Mouse (Mus musculus) olfactory bulb, adult 2 months (tissue): ENCODE measurements around the gene Bace2. TPM values are rescaled to one million over a fixed set of nuclear protein-coding genes. Genes with fewer than 3 reads are reported as not detected.

Source experiments
- H3K27ac ChIP-seq: fragments of 200-500 bp; 2 replicates; pipeline ENCODE4 v1.5.1; 2012; ENCODE audit warnings: low read depth, low read length; ENCODE audit not compliant: insufficient read depth
- H3K4me1 ChIP-seq: fragments of 200-500 bp; 2 replicates; pipeline ENCODE4 v1.6.1; 2012; ENCODE audit warnings: low read length; ENCODE audit not compliant: control insufficient read depth, insufficient read depth
- H3K4me3 ChIP-seq: fragments of 200-500 bp; 2 replicates; pipeline ENCODE4 v1.5.1; 2012; ENCODE audit warnings: mild to moderate bottlenecking, low read depth, low read length, moderate library complexity; ENCODE audit not compliant: insufficient read depth
- CTCF ChIP-seq: fragments of 200-500 bp; IDR thresholded peaks from 2 replicates; pipeline ENCODE4 v1.5.1; 2012; ENCODE audit warnings: low read depth, mild to moderate bottlenecking, low read length, moderate library complexity; ENCODE audit not compliant: insufficient read depth
- POLR2A ChIP-seq: fragments of 200-500 bp; IDR thresholded peaks from 2 replicates; pipeline ENCODE4 v1.6.1; 2012; ENCODE audit warnings: mild to moderate bottlenecking, low read depth, low read length, moderate library complexity; ENCODE audit not compliant: insufficient read depth
- WGBS: fragments of 180-500 bp; shearing (Covaris S2); methylation state at CpG from one replicate; pipeline ENCODE4 v1.1.7; 2018; 5-methylcytosine and 5-hydroxymethylcytosine counted together
- polyA plus RNA-seq: library from polyadenylated mRNA; stranded (reverse); fragments of >200 nt; gene quantifications from 2 replicates; pipeline ENCODE4 v1.2.4, GENCODE M21; 2012; ENCODE audit warnings: low replicate concordance; ENCODE audit not compliant: missing spikeins, insufficient read depth, insufficient read length

Bace2 gene
- polyA plus RNA-seq, 1 experiment = not detected

DNA sequence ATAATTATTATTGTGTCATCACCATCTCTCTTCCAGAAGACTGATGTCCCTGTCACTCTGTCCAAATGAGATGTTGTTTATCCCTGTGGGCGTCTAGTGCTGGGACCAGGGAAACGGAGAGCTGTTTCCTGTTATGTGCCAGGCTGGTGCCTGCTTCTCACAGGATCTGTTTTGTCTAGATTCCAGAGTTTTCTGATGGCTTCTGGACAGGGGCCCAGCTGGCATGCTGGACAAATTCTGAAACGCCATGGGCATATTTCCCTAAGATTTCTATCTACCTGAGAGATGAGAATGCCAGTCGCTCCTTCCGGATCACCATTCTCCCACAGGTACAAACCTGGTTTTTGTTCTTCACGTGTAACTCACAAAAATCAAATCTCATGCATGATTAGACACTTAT, 65.1 kb downstream of the Bace2 start:
- TF ChIP-seq POLR2A (no peak), CTCF (no peak)
- H3K27ac ChIP-seq = no peak overlapping the region
- no peak overlapping the region for H3K4me3 ChIP-seq
- WGBS = 72% methylated on average over 6 of the region's 6 CpGs
- H3K4me1 ChIP-seq = no peaks in the 10 kb centered on the region; the same call in 1 of the 2 replicates

DNA sequence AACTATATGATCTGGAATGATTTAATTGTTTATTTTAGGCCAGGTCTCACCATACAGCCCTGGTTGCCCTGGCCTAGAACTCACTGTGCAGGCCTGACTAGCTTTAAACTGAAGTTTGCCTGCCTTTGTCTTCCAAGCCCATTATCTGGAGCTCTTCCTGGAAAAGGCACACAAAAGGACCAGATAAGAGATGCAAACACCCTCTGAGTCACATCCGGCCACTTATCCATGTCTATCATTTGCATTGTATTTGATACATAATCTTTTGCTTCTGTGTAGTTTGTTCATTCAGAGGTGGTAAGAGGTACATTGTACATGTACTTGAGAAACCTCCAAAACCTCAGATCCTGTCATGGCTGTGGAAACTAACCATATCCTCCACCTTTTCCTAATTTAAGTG, 67.1 kb downstream of the Bace2 start:
- H3K27ac ChIP-seq = no peak overlapping the region
- H3K4me3 ChIP-seq = no peak overlapping the region
- no peaks in the 10 kb centered on the region for H3K4me1 ChIP-seq
- no peak for TF ChIP-seq POLR2A
- WGBS = 95% methylated on average over 1 of the region's 1 CpGs

DNA sequence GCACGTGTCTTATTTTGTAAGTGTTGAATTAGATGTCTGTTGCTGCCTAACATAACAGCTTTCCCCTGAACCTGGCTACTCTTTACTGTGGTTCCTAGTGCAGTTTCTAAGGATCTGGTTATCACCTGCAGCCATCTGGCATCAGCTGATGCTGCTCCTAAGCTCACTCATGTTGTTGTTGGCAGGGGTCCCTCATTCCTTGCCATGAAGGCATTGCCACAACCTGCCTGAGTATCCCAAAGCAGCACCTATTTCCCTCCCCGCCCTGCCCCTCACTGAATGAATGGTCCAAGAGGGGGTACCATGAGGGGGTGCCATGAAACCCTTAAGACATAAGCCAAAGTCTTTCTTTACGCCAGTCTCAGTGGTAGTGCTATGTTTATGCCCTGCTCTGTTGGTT, 71.5 kb downstream of the Bace2 start:
- Histone ChIP-seq H3K27ac (no peak overlapping the region), H3K4me3 (no peak overlapping the region), H3K4me1 (no peaks in the 10 kb centered on the region)
- no peak for TF ChIP-seq POLR2A
- no peak for TF ChIP-seq CTCF
- 90% methylated on average over 3 of the region's 3 CpGs for WGBS

DNA sequence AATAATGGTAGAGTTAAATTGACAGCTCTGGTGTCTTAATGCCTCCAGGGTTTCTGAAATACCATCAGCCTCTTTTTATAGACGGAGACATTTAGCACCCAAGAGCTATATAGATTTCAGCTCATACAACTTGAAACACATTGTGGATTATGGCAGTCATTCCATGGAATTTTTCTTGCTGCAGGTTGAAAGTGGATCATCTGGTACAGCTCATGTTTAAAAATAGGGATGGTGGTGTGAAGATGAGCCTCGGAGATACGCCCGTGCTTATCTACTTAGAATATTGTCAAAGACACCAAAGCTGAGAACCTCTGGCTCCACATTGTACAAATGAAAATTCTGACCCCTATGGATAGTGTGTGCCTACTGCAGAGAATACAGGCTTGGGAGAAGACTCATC, 73.5 kb downstream of the Bace2 start:
- TF ChIP-seq POLR2A (no peak), CTCF (no peak)
- Histone ChIP-seq H3K4me1 (no peaks in the 10 kb centered on the region), H3K27ac (no peak overlapping the region), H3K4me3 (no peak overlapping the region)
- 95% methylated on average over 4 of the region's 4 CpGs for WGBS

DNA sequence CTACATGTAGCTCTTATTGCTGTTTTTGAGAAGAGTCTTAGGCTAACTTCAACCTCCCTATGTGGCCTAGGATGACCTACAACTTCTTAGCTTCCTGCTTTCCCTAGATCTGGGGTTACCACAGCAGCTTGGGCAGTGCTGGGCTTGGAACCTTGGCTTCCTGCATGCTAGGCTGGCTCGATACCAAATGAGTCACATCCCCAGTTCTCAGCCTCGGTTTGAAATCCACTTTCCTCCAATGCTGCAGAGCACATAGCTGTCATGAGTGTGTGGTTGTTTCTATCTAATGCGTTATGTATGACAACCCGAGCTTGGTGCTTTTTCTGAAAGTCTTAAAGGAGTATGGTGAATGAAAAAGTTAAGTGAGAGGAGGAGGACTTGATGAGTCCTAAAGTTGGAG, 74.8 kb downstream of the Bace2 start:
- no peak for TF ChIP-seq CTCF
- no peak for TF ChIP-seq POLR2A
- 58% methylated on average over 4 of the region's 4 CpGs for WGBS
- H3K4me1 ChIP-seq = no peaks in the 10 kb centered on the region

DNA sequence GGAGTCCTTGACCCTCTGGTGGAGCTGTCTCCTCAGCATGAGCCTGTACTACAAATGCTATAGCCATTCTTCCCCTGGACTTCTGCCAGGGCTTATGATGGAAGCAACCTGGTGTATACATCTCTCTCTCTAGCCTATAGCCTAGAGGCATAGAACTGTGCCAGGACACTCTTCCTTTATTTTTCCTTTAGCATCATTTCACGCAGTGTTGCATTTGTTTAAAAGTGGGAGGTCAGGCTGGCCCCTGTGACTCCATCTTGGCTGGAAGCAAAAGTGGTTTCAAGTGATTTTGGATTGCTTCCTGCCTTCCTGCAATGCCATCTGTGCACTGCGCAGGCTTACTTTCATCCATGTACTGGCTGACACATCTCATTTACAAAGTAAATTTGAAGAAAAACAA, 77.7 kb downstream of the Bace2 start:
- WGBS = 94% methylated on average over 2 of the region's 2 CpGs
- TF ChIP-seq POLR2A (no peak), CTCF (no peak)
- no peak overlapping the region for H3K4me3 ChIP-seq
- no peaks in the 10 kb centered on the region for H3K4me1 ChIP-seq
- H3K27ac ChIP-seq = no peak overlapping the region

More for the DNA sequence above, 74.8 kb downstream of the Bace2 start:
- H3K27ac ChIP-seq = no peak overlapping the region
- no peak overlapping the region for H3K4me3 ChIP-seq

DNA sequence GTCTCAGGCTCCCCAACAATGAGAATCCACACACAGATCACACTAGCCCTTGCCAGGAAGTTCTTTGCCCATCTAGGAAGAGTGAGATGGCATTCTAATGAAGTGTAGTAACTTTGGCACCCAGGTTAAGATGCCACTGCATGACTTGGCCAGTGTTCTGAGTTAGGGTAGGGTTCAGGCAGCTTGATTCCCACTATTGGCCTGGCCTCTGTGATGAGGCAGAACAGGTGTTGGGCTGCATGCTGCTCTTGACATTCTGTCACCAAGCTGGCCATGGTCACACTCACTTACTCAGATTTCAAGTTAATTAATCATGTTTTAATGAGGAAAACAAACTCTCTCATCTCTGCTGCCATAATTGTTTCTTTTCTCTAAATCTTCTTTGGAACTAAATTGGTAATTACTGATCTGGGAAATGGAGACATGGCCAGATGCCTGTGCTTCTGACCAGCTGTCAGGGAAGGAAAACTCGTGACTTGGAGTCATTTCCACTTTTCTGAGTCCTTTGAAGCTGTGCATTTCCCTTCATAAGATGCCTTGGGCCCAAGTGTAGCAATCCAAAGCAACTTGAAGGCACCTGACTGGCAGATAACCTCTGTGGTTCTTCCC, 81.0 kb downstream of the Bace2 start:
- Histone ChIP-seq H3K4me3 (no peak overlapping the region), H3K4me1 (no peaks in the 10 kb centered on the region), H3K27ac (no peak overlapping the region)
- TF ChIP-seq POLR2A (no peak), CTCF (no peak)
- 43% methylated on average over 1 of the region's 1 CpGs for WGBS

DNA sequence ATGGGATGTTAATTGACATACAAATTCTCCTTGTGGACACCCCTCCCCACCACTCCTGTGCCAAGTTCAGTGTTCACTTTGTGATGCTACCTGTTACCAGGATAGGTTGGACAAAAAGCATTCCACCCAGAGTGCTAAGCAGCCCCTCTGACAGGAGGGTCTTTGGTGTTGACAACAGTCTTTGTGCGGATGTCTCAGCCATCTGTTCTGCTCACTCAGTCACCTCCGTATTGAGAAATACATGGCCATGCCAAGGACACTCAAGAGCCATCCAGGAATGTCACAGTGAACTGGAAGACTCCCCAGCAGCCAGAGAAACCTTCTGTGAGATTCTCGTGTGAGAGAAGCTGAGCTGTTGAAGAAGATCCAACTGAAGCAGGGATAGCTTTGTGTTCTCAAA, 81.6 kb downstream of the Bace2 start:
- no peaks in the 10 kb centered on the region for H3K4me1 ChIP-seq
- 80% methylated on average over 3 of the region's 3 CpGs for WGBS
- no peak overlapping the region for H3K27ac ChIP-seq
- TF ChIP-seq POLR2A (no peak), CTCF (no peak)
- H3K4me3 ChIP-seq = no peak overlapping the region

DNA sequence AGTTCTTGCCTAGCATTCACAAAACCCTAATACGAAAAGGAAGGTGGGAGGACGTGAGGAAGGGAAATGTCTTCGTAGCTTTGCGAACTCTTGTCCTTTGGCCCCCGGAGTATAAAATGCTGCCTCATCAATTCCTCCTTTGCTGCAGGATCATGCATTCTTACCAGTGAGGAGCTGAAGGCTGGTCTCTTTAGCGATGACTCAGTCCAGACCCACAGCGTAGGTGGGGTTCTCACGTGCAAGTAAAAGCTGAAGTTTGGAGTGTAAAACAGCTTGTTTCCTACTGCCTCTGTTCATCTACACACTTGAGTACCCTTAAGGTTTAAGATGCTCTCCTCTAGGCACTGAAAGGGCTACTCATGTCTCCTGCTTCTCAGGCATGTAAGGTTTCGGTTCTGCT, 85.4 kb downstream of the Bace2 start:
- TF ChIP-seq POLR2A = no peak
- no peak overlapping the region for H3K27ac ChIP-seq
- H3K4me1 ChIP-seq = no peaks in the 10 kb centered on the region
- WGBS = 61% methylated on average over 9 of the region's 9 CpGs
- no peak overlapping the region for H3K4me3 ChIP-seq

DNA sequence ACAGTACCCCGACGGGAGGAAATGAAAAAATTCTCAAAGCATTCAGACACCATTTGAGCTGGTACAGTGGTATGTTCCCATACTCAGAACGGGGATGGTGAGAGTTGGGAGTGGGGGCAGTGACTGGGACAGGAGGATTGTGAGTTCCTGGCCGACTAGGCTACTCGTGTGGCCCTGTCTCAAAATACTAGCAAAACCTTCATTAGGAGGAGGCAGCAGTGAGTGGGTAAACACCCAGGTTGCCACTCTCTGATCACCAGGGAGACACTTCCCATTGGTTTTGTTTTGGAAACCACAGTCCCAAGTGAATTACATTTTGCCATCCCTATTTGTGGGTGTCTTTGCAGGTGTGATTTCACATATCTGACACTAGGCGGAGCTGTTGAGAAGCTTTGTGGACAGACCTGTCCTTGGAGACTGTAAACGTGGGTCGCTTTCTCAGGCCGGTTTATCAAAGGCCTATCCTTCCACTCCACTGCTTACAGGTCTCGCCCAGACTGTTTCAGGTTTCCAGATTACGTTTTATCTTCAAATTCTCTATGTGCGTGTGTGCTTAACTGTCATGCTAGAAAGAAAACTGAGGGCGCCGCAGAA, 87.2 kb downstream of the Bace2 start:
- H3K27ac ChIP-seq = no peak overlapping the region
- TF ChIP-seq POLR2A = no peak
- TF ChIP-seq CTCF = 0 out of 2 replicates have a peak, but pooled peaks have one; percentile 16
- 55% methylated on average over 14 of the region's 14 CpGs for WGBS
- H3K4me3 ChIP-seq = no peak overlapping the region
- no peaks in the 10 kb centered on the region for H3K4me1 ChIP-seq
